Mouse (Mus musculus) kidney, adult 11 months (tissue): ENCODE measurements around the gene Crkl.

Source experiments
- DNase-seq: peaks from one replicate; pipeline ENCODE4 v3.0.0; 2022

Crkl gene

GRCm38 (mm10) chr16:17451541-17452372 is at the start of gene Crkl:
Gene Crkl (plus strand): TSS chr16:17451987.
- DNase-seq, result peak; percentile 97

GRCm38 (mm10) chr16:17402855-17403254 is 48.9 kb upstream of the Crkl start:
- DNase-seq, result peak; percentile 18

GRCm38 (mm10) chr16:17405271-17405696 is 46.5 kb upstream of the Crkl start:
- peak; percentile 74 for DNase-seq

GRCm38 (mm10) chr16:17405736-17406443 is 45.9 kb upstream of the Crkl start, which contains the start of the genes Snap29 and Pi4ka:
Gene Snap29 (plus strand): TSS chr16:17405986.
Gene Pi4ka (minus strand): TSS chr16:17406314.
- DNase-seq, result peak; percentile 99

GRCm38 (mm10) chr16:17406512-17407231 is 45.1 kb upstream of the Crkl start:
- DNase-seq, result peak; percentile 49

GRCm38 (mm10) chr16:17409046-17409445 is 42.7 kb upstream of the Crkl start:
- DNase-seq, result no peak

GRCm38 (mm10) chr16:17410209-17410608 is 41.6 kb upstream of the Crkl start:
- DNase-seq, result peak; percentile 19

GRCm38 (mm10) chr16:17423021-17423420 is 28.8 kb upstream of the Crkl start:
- no peak for DNase-seq

- no peak for DNase-seq
These were observed 19.2 kb upstream of the Crkl start for GRCm38 (mm10) chr16:17432576-17432975.

GRCm38 (mm10) chr16:17452373-17452715 is 557 bp downstream of the Crkl start:
- DNase-seq, result peak; percentile 36

- DNase-seq, result no peak
These were observed 5.1 kb downstream of the Crkl start for GRCm38 (mm10) chr16:17456901-17457300.

GRCm38 (mm10) chr16:17460254-17460653 is 8.5 kb downstream of the Crkl start:
- DNase-seq, result no peak

GRCm38 (mm10) chr16:17461596-17461995 is 9.8 kb downstream of the Crkl start:
- no peak for DNase-seq

- DNase-seq, result no peak
These were observed 11.4 kb downstream of the Crkl start for GRCm38 (mm10) chr16:17463184-17463583.

GRCm38 (mm10) chr16:17466875-17467663 is 15.3 kb downstream of the Crkl start:
- DNase-seq, result no peak

GRCm38 (mm10) chr16:17472498-17472897 is 20.7 kb downstream of the Crkl start:
- no peak for DNase-seq

- DNase-seq, result no peak
These were observed 22.3 kb downstream of the Crkl start for GRCm38 (mm10) chr16:17474091-17474490.

- no peak for DNase-seq
These were observed 23.0 kb downstream of the Crkl start for GRCm38 (mm10) chr16:17474761-17475160.

- DNase-seq, result no peak
These were observed 23.5 kb downstream of the Crkl start for GRCm38 (mm10) chr16:17475326-17475725.

GRCm38 (mm10) chr16:17478331-17478943 is 26.6 kb downstream of the Crkl start:
- no peak for DNase-seq

- DNase-seq, result no peak
These were observed 29.7 kb downstream of the Crkl start for GRCm38 (mm10) chr16:17481465-17481864.

- peak; percentile 18 for DNase-seq
These were observed 34.7 kb downstream of the Crkl start for GRCm38 (mm10) chr16:17486505-17486904.
